Mouse (Mus musculus): ENCODE measurements around the gene Tnnc2.
"Not testable (repeated sequence)": the region's sequence is repeated elsewhere in the genome, so short reads cannot be mapped to it uniquely, and the experiment has no call there.

Gene Tnnc2

DNA sequence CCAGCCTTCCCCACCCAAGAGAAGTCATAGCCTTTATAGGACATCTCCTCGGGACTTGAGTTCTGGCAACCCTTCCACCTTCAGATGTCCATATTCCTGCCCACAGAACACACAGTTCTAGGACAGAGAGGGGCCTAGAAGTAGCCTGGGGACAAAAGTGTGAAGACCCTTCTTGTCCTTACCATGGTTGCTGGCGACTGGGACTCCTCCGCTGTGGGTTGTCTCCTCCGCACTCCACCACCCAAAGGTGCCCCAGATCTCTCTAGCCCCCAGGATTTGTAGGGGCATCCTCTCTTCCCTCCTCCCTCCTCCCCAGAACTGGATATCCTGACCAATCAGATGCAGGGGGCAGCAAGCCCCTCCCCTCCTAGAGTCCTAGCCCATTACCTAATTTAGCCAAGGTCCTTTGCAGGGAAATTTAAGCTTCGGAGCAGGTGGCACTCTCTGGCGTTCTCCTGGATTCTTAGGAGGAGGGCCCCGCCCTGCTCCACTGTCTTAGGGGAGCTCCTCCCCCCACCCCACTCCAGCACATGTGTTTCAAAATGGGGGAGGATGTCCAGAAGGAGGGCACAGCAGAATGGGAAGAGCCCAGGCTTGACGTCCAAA is at the start of gene Tnnc2:
TSS of gene Tnnc2 (minus strand) at position 487 of the 606 bp plus-strand sequence.
- DNase-seq (ENCODE audit: low spot score) = no peak

DNA sequence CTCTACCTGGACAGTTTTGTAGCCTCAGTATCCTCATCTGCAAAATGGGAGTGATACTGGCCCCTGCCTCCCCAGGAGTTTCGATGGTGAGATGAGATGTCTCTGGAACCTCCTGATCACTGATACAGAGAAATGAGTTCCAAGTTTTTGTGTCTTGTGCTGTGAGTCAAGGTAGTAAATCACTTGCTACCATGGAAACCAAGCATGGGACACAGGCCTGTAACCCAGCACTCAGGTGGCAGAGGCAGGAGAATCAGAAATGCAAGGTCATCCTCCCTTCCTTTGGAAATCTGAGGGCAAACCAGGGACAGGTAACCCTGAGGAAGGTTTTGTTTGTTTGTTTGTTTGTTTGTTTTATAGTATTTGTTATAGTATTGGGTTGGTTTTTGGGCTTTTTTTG is 49.3 kb upstream of the Tnnc2 start:
- no peak for DNase-seq (ENCODE audit: low spot score)

DNA sequence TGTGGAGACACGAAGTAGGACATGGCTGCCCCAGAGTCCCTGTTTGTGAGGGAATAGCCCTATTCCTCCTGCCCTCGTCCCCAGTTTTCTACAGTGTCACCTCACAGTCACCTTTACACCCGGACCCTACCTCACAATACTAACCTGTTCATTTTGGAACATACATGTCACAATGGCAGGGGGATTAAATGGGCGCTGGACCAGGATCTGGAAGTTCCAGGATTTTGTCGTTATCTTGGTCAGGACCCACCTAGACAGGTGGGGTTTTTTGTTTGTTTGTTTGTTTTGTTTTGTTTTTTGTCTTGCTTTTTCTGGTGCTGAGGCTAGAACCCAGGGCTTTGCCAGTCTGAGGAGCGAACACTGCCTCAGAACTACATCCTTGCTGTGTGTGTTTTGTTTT is 48.7 kb upstream of the Tnnc2 start, which contains the start of gene Spata25:
TSS of gene Spata25 (minus strand) at position 101 of the 400 bp plus-strand sequence.
- DNase-seq (ENCODE audit: low spot score) = no peak

DNA sequence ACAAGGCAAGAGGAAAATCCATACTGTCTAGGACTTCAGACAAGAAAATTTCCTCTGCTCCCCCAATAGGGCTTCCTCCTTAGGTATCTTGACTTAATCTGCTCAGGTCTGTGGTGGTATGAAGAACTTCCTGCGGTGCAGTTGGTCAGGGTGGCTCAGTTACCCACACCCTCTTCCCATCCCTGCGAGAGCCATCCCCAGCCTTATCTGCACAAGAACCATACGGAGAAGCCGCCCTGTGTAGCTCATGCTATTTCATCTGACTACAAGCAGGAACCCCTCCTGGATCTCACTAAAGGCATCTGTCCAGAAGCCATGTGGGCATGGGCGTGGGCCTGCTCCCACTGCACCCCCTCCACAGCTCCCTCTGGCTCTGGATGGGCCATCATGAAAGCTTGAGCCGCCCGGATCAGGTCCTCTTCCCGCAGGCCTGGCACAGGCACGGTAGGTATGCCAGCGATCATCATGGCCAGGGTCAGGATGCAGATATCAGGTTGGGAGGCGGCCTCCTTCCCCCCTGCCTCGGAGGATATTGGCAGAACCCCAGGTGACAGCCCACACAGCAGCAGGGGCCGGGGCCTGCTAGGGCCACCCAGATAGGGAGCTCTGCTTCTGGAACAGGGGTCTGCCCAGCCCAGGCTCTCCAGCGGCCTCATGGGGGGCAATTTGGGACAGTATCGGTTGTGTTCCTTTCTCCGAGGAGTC is 47.5 kb upstream of the Tnnc2 start:
- no peak for DNase-seq (ENCODE audit: low spot score)

DNA sequence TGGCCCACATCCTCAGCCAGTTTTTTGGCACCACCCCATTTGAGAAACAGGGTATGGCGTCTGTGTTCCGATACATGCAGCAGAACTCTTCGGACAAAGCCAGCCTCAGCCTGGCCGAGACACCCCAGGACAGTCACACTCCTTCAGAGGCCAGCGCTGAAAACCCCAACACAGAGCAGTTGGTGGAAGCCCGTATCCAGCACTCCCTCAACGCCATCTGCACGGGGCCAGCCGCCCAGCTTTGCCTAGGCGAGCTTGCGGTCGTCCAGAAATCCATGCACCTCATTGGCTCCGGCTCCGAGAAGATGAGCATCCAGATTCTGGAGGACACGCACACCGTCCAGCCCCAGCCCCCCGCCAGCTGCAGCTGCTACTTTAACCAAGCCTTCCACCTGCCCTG is 45.8 kb upstream of the Tnnc2 start:
- no peak for DNase-seq (ENCODE audit: low spot score)

DNA sequence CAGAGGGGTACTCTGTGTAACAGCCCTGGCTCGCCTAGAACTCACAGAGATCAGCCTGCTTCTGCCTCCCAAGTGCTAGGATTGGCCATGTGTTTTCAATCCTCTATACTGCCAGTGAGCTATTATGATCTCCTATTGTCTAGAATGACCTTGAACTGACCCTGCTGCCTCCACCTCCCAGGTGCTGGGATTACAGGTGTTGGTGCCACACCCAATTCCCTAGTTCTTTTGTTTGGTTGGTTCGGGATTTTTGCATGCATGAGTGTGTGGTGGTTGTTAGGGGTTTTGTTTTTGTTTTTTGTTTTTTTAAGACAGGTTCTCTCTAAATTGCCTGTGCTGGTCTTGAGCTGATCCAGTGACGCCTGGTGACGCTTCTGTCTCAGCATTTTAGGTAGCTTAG is 44.2 kb upstream of the Tnnc2 start:
- DNase-seq (ENCODE audit: low spot score) = no peak

DNA sequence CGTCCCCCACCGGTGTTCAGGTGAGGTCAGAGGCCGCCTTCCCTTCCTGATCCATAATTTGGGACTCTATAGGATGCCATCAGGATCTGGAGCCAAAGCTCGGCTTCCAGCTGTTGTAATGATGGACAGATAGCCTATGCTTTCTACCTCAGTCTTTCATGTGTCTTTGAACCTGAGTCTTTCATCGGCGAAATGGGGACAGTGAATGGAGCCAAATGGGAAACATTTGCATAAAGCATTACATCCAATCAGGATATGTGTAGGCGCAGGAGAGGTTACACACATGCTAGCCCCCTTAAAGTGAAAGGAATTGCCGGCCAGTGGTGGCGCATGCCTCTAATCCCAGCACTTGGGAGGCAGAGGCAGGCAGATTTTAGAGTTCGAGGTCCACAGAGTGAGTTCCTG is 43.4 kb upstream of the Tnnc2 start:
- DNase-seq (ENCODE audit: low spot score) = no peak

DNA sequence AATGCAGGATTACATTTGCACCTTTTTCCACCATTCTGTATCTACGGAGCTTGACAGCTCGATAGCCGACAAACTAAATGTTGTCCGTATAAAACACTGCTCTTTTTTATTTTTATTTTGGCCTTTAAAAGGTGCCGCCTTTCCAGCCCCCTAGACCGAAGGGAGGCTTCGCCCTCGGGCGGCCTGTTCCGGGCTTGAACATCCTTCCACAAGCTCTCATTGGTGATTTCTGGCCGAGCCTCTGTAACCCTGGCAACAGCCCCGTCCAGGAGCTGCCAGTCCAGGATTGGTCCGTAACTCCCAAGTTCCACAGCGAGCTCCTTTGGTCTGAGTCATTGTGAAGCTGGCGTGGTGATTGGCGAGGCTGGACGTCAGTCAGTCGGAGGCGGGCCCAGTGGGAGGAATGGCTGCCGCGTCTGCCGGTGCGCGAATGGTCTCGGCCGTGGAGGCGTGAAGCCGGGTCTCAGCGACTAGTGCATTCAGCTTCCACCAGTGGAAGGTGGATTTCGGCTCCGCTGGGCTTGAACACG is 42.9 kb upstream of the Tnnc2 start, which contains the start of gene Zswim1:
TSS of gene Zswim1 (plus strand) at position 51 of the 530 bp plus-strand sequence.
- DNase-seq (ENCODE audit: low spot score) = peak; percentile 100

DNA sequence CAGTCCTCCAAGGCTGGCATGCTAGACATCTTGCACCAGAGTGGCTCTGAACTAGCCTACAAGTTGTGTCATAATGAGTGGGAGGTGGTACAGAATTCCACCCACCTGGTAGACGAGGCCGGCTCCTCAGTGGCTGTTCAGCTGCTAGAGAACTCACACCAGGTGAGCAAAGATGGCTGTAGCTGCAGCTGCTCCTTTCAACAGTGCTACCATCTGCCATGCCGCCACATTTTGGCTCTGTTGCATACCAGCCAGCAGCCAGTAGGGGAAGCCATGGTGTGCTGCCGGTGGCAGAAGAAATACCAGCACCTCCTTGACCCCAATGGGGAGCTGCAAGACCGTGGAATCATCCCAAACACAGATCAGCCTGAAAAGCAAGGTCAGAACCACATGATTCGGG is 41.3 kb upstream of the Tnnc2 start:
- DNase-seq (ENCODE audit: low spot score) = no peak

DNA sequence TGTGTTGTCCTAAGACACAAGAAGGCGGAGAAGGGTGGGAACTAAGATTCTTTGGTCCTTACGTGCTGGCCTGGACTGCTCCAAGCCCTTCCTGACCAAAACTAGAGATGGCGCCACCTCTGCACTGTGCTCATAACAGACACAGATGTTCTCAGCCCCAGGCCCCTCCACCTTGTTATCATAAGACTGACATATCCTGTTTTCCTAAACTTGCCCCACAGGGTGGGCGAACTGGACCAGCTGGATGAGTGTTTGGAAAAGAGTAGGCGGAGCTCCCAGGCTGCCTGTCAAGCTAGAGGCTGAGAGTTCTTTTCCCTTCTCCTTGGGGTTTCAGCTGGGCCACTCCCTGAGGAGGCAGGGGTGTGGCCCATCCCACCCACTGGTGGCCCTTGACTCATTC is 37.9 kb upstream of the Tnnc2 start:
- DNase-seq (ENCODE audit: low spot score) = no peak

DNA sequence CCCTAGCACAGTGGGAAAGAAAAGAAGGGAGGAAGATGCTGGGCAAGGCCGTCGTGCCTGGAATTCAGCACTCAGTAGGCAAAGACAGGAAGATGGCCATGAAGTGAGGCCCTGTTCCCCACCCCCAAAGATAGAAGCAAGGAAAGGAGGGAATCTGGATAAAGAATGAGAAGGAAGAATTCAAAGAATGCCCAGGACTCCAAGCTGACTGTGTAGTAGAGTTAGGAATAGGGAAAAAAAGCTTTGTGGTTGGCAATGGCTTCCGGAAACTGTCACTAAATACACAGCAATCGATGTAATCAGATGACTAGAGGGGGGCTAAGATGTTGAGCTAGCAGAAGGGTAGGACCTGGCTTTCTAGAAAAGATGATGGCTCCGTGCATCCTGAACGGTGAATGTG is 37.4 kb upstream of the Tnnc2 start:
- no peak for DNase-seq (ENCODE audit: low spot score)

DNA sequence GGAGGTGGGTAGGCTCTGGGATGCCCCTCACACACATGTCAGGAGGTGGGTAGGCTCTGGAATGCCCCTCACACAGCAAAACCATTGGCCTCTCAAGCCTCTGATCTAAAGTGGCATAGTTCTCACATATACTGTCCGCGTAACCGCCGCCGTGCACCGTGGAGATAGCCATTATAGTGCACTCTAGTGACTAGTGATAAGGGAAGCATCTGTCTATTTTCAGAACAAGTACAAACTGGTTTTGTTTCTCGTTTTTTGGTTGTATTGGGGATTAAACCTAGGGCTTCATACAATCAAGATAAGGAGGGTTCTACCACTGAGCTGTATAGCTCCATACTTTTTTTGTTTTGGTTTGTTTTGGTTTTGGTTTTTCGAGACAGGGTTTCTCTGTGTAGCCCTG is 36.1 kb upstream of the Tnnc2 start:
- DNase-seq (ENCODE audit: low spot score) = no peak

DNA sequence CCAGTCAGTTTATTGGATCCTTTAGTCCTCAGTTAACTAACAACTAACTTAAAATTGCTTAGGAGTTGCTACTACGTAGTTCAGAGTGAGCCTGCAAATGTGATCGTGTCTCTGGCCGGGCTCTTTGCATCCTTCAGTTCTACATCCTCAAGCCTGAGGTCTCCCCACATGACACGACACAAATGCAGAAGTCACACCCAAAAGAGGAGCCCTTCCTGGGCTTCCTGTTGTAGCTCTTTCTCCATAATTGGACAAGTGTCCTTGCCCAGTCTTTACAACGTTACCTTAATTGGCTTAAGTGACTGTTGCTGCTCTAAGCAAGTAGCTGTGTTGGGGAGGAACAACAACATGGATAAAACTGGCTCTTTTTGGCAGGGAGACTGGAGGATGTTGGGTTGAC is 35.6 kb upstream of the Tnnc2 start:
- DNase-seq (ENCODE audit: low spot score) = no peak

DNA sequence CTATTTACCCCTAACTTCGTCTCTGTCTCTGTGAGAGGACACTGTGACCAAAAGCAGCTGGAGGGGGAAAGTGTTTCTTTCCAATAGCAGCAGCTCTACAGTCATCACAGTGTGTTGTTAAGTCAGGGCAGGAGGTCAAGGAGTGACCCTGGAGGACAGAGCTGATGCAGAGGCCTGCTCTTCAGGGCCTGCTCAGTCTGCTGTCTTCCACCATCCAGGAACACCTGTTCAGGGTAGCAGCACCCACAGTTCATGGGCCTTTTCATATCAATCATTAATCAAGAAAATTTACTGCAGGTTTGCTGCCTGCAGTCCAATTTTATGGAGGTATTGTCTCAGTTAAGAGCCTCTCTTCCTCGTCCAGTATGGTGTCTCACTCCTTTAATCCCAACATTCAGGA is 33.8 kb upstream of the Tnnc2 start:
- DNase-seq (ENCODE audit: low spot score) = no peak

DNA sequence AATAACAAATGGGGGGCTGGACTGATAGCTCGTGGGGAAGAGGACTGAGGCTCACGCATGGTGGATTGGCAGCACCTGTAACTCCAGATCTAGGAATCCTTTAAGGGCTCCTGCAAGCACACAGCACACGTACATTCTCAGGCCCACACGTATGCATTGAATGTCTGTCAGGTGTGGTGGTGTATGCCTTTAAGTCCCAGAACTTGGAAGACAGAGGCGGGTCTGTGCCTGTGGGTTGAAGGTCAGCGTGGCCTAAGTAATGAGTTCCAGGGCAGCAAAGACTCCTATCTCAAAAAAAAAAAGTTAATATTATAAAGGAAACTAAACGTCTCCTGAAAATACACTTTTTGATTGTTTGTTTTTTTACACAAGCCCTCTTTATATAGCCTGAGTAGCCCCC is 26.8 kb upstream of the Tnnc2 start:
- DNase-seq (ENCODE audit: low spot score) = no peak

DNA sequence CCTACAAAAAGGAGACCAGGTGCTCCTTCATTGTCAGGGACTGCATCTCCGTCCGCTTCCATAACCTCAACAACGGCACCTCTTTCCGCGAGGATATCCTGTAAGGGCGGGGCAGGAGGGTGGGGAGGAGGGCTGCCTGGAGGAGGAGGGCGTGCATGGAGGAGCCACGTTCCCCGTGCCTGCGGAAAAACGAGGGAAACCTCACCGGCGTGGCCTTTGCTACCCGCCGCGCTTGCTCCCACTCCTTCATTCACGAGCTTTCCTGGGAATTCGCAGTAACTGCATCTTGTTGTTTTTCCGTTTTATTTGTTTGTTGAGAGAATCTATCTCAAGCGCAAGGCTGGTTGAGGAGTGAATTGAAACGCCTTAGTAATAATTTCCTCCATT is 25.6 kb upstream of the Tnnc2 start:
- no peak for DNase-seq (ENCODE audit: low spot score)

DNA sequence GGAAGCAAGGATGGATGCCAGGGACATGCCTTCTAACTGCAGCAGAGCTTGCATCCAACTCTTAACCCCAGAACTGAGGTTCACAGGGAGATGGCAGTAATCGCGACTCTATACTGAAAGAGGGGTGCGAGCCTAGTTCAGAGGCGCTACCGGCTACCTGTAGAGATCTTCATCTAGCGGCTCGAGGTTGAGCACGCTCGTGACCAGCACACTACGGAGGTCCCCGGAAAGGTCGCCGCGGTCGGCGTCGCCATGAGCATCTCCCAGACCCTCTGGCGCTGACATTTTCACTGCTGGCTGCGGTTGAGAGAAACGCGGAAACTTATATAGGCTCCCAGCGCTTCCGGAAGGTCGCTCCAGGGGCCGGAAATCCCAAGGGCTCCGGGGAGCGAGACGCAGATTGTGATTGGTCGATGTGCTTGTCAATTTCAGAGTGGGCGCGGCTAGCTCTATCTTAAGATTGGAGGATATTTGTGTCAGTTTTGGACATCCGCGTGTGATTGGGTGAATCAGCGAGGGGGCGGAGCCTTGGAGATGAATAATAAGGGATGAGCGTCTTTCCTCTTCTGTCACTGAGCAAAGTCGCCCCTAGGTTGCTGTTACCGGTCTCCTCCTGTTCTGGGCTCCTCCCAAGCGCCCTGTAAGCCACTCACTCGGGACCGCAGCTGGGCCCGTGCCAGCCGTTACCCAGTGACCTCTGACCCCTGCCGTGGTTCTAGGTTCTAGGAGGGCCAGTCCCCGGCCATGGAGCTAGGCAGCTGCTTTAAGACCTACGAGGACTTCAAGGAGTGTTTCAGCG is 25.0 kb upstream of the Tnnc2 start, which contains the start of the genes Acot8 and Zswim3:
TSS of gene Acot8 (minus strand) at position 350 of the 799 bp plus-strand sequence.
TSS of gene Zswim3 (plus strand) at position 566 of the 799 bp plus-strand sequence.
- DNase-seq (ENCODE audit: low spot score) = peak; percentile 95

DNA sequence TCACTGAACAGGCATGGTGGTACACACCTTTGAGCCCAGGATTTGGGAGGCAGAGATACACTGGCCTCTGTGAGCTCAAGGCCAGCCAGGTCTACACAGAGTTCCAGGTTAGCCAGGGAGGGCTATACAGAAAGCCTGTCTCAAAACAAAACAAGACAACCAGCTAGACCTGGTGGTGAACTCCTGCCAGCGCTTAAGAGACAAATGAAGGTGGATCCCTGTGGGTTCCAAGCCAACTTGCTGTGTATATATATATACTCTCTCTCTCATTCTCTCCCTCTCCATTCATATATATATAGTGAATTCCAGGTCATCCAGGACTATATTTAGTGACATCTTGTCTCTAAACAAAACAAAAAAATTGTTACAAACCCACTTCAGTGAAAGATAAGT is 24.1 kb upstream of the Tnnc2 start:
- no peak for DNase-seq (ENCODE audit: low spot score)

DNA sequence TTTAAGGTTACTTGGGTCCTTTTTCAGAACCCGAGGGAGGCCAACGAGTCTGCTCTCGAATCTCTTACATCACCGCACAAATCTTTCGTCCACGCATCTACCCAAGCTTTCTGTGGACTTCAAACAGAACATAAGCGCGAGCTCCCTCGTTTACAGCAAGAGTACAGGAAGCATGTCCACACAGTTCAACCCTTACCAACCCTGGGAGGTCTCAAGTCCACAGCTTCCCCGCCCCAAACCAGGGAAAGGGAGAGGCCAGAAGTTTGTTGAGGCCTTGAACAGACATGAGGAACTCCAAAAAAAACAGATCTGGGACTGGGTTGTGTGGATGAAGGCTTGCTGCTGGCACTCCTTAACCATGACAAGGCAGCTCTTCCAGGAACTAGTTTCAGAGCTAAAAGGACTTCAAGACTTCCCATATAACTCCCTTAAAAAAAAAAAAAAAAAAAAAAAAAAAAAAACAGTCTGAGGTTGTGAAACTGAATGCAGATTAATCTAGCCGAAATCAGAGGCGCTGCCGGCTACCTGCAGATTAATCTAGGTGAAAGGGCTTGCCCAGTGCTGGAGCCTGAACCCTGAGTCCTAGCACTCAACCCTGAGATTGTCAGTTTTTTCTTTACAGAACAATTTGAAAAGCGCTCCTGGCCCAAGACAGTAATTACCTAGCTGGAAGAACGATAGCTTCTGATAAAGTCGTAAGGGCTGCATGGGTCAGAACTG is 23.6 kb upstream of the Tnnc2 start:
- DNase-seq (ENCODE audit: low spot score) = no peak

DNA sequence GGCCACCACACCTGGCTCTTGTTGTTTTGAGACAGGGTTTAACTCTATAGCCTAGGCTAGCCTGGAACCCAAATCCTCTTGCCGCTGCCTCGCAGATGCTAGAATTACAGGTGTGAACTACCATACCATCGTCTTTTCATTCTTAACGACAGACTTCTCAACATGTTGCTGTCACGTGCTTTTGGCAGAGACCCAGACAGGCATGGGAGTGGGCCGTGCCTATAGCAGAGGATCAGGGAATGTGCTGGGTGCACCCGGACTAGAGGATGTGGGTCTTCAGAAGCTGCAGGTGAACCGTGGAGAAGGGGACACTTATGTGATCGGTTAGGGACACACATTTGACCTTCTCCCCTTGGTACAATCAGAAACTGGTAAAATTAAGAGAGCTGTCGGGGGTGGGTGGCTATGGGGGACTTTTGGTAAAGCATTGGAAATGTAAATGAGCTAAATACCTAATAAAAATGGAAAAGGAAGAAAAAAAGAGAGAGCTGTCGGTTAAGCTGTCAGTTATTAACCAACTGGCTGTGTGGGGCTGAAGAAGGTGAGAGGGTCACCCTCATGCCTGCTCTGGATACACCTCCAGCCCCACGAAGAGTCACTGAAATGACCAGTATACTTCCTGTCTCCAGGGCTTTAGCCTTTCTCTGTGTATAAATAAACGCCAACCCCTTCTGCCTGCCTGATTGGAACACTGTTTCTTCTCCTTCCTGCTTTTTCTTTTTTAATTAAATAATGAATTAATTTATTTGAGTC is 20.7 kb upstream of the Tnnc2 start:
- DNase-seq (ENCODE audit: low spot score) = no peak

DNA sequence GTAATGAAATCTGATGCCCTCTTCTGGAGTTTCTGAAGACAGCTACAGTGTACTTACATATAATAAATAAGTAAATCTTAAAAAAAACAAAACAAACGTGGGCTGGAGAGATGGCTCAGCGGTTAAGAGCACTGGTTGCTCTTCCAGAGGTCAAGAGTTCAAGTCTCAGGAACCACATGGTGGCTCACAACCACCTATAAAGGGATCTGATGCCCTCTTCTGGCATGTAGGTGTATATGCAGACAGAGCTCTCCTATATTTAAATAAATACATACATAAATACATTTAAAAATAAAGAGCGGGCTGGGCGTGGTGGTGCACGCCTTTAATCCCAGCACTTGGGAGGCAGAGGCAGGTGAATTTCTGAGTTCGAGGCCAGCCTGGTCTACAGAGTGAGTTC is 18.8 kb upstream of the Tnnc2 start:
- not testable (repeated sequence) for DNase-seq (ENCODE audit: low spot score)
